Mouse (Mus musculus): ENCODE data around the gene Csrnp3.

GRCm38 (mm10) chr2:65953726-65954340 is 108.3 kb downstream of the Csrnp3 start:
- TF ChIP-seq CTCF (IDR thresholded peaks at IDR 0.05; ENCODE audit: control insufficient read depth, insufficient read depth, insufficient read length) (no peak), MYOG (IDR thresholded peaks at IDR 0.05; ENCODE audit: control insufficient read depth, extremely low read depth, insufficient read length) (no peak), MAX (IDR thresholded peaks at IDR 0.05) (no peak), CEBPB (IDR thresholded peaks at IDR 0.05; ENCODE audit: low read depth) (no peak), USF1 (IDR thresholded peaks at IDR 0.05; ENCODE audit: low read depth) (no peak)
